Mouse (Mus musculus) megakaryocyte, embryonic 14.5 days (primary cell): ENCODE data around the gene Tacc2. TPM values are rescaled to one million over a fixed set of nuclear protein-coding genes. Genes with fewer than 3 reads are reported as not detected.
A peak's percentile ranks its signal among the peaks of the same experiment; 100 is the strongest.
"Not testable (repeated sequence)": the region's sequence is repeated elsewhere in the genome, so short reads cannot be mapped to it uniquely, and the experiment has no call there.

Source experiments
- H3K27me3 ChIP-seq: replicated peaks from 2 replicates; pipeline ENCODE3; 2012; ENCODE audit warnings: inconsistent platforms
- H3K36me3 ChIP-seq: replicated peaks from 2 replicates; pipeline ENCODE3; 2012; ENCODE audit warnings: low read length, inconsistent platforms, mixed read lengths
- H3K4me1 ChIP-seq: 2 replicates; pipeline ENCODE4 v1.6.1; 2012; ENCODE audit warnings: inconsistent platforms
- H3K4me3 ChIP-seq: replicated peaks from 2 replicates; pipeline ENCODE3; 2012; ENCODE audit warnings: moderate library complexity, mild to moderate bottlenecking, inconsistent platforms
- H3K9me3 ChIP-seq: 2 replicates; pipeline ENCODE4 v1.6.1; 2012; ENCODE audit warnings: inconsistent platforms
- FLI1 ChIP-seq: IDR thresholded peaks from 2 replicates; pipeline ENCODE4 v1.6.1; 2012; ENCODE audit warnings: low read length, inconsistent platforms, mixed read lengths
- GATA1 ChIP-seq: IDR thresholded peaks from 3 replicates; pipeline ENCODE4 v1.6.1; 2012; ENCODE audit warnings: mixed read lengths, low read length, inconsistent platforms, borderline replicate concordance
- polyA plus RNA-seq: library from polyadenylated mRNA; stranded (reverse); fragments of >175 nt; gene quantifications from 2 replicates; pipeline ENCODE4 v1.2.3, GENCODE M21; 2012; ENCODE audit warnings: low replicate concordance; ENCODE audit not compliant: insufficient read depth

Gene Tacc2
- polyA plus RNA-seq, 1 experiment: 3.2 TPM

DNA sequence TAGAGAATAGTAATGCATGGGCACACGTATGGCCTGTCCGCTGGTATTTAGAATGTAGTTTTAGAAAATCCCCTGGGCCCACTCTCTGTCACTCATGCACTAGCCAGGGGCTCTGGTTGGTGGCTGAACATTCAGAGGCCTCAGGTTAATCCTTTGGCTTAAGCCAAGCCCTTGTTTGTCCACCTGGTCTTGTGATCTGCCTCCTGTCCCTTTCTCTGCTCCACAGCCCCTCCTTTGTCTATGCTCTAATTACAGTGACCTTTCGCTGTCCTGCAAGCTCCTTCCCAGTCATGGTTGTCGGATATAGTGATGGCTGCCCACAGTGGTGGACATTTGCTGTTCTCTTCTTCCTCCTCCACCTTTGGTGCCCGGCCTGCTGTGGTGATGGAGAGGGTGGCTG, 85.0 kb downstream of the Tacc2 start:
- peaks cover 16% of the 10 kb centered on the region for H3K4me1 ChIP-seq
- TF ChIP-seq FLI1 (no peak), GATA1 (no peak)
- H3K4me3 ChIP-seq: no peak overlapping the region
- H3K36me3 ChIP-seq: peaks cover 8% of the 10 kb centered on the region
- peaks cover 10% of the 10 kb centered on the region for H3K27me3 ChIP-seq
- peaks cover 31% of the 10 kb centered on the region for H3K9me3 ChIP-seq

- Histone ChIP-seq H3K27me3 (peaks cover 7% of the 10 kb centered on the region), H3K4me1 (peaks cover 13% of the 10 kb centered on the region), H3K9me3 (peaks cover 31% of the 10 kb centered on the region), H3K36me3 (peaks cover 8% of the 10 kb centered on the region), H3K4me3 (no peak overlapping the region)
- TF ChIP-seq FLI1 (no peak), GATA1 (no peak)
Measured at GRCm38 (mm10) chr7:130662869-130663268, 85.6 kb downstream of the Tacc2 start.

DNA sequence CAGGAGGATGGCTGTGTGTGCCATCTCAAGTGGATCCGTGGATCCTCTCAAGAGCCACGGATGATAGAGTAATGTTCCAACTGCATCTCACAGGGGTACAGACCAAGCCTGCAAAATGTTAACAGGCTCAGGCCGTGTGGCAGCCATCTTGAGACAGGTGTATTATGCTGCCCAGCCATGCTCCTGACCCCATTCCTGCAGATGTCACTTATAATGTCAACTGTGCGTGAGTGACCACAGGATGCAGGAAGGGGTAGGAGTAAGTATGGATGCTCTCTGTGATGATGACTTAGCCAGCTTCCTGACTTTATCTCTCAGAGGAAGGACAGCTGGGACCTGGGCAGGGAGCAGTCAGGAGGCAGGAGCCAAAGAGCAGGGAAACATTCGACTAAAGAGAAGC, 86.8 kb downstream of the Tacc2 start:
- TF ChIP-seq FLI1 (no peak), GATA1 (no peak)
- H3K4me1 ChIP-seq: peaks cover 5% of the 10 kb centered on the region

GRCm38 (mm10) chr7:130664629-130665028, 87.4 kb downstream of the Tacc2 start:
- Histone ChIP-seq H3K4me1 (peaks cover 4% of the 10 kb centered on the region), H3K36me3 (peaks cover 8% of the 10 kb centered on the region), H3K9me3 (peaks cover 31% of the 10 kb centered on the region), H3K4me3 (no peak overlapping the region), H3K27me3 (no peaks in the 10 kb centered on the region)
- no peak for TF ChIP-seq FLI1
- TF ChIP-seq GATA1: no peak

More for the DNA sequence above, 86.8 kb downstream of the Tacc2 start:
- Histone ChIP-seq H3K36me3 (peaks cover 8% of the 10 kb centered on the region), H3K27me3 (peaks cover under 1% of the 10 kb centered on the region), H3K9me3 (peaks cover 31% of the 10 kb centered on the region), H3K4me3 (peak overlapping the region; percentile 10)

DNA sequence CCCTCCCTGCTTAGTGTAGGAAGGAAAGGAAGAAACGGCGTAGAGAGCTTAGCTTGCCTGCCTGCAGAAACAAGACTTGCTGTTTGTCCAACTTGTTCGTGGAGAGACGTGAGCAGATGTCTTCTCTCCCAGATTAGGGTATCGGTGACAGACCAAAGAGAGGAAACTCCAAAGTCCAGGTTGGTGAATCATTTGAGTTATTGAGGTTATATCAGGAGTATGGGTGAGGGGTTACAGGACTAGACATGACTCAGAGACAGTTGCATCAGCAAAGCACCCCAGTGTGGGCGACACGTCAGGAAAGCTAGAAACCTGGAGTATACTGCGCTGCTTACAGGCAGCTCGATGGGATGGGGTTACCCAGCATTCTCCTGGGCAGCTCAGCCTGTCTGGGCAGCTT, 88.1 kb downstream of the Tacc2 start:
- Histone ChIP-seq H3K9me3 (peaks cover 31% of the 10 kb centered on the region), H3K27me3 (no peaks in the 10 kb centered on the region)
- no peak for TF ChIP-seq FLI1

GRCm38 (mm10) chr7:130668013-130668412, 90.8 kb downstream of the Tacc2 start:
- not testable (repeated sequence) for H3K27me3 ChIP-seq, H3K4me3 ChIP-seq, H3K36me3 ChIP-seq
- H3K9me3 ChIP-seq: peaks cover 28% of the 10 kb centered on the region
- peaks cover 21% of the 10 kb centered on the region for H3K4me1 ChIP-seq

More for the DNA sequence above, 88.1 kb downstream of the Tacc2 start:
- H3K36me3 ChIP-seq: peaks cover 8% of the 10 kb centered on the region
- no peak overlapping the region for H3K4me3 ChIP-seq
- H3K4me1 ChIP-seq: peaks cover 8% of the 10 kb centered on the region

- Histone ChIP-seq H3K4me1 (peaks cover 28% of the 10 kb centered on the region), H3K27me3 (no peaks in the 10 kb centered on the region), H3K36me3 (peaks cover 8% of the 10 kb centered on the region), H3K9me3 (peaks cover 20% of the 10 kb centered on the region), H3K4me3 (no peak overlapping the region)
- no peak for TF ChIP-seq FLI1
- TF ChIP-seq GATA1: no peak
Measured at GRCm38 (mm10) chr7:130668729-130669281, 91.6 kb downstream of the Tacc2 start.

GRCm38 (mm10) chr7:130669370-130669881, 92.2 kb downstream of the Tacc2 start:
- Histone ChIP-seq H3K27me3 (no peaks in the 10 kb centered on the region), H3K4me3 (no peak overlapping the region), H3K36me3 (peaks cover 4% of the 10 kb centered on the region), H3K9me3 (peaks cover 14% of the 10 kb centered on the region), H3K4me1 (peaks cover 24% of the 10 kb centered on the region)
- TF ChIP-seq FLI1 (no peak), GATA1 (no peak)

DNA sequence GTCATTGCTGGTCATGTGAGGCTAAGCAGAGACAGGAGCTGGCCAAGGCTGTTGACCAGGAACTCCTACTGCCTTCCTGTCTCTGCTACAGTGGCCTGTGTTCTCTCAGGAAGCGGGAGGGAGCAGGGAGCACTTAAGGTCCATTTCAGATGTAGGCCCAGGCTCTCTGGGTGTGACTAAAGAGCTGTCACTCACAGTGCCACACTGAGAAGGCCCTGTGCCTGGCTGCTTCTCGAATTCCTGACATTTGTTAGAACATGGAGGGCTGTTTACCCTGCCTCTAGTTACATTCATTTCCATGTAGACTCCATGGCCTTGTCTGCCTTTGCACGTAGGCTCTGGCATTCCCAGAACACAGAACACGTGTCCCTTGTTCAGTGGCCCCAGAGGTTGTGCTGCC, 93.1 kb downstream of the Tacc2 start:
- Histone ChIP-seq H3K4me1 (peaks cover 24% of the 10 kb centered on the region), H3K36me3 (peaks cover 3% of the 10 kb centered on the region), H3K9me3 (peaks cover 5% of the 10 kb centered on the region), H3K27me3 (no peaks in the 10 kb centered on the region), H3K4me3 (no peak overlapping the region)
- TF ChIP-seq FLI1: no peak
- no peak for TF ChIP-seq GATA1

DNA sequence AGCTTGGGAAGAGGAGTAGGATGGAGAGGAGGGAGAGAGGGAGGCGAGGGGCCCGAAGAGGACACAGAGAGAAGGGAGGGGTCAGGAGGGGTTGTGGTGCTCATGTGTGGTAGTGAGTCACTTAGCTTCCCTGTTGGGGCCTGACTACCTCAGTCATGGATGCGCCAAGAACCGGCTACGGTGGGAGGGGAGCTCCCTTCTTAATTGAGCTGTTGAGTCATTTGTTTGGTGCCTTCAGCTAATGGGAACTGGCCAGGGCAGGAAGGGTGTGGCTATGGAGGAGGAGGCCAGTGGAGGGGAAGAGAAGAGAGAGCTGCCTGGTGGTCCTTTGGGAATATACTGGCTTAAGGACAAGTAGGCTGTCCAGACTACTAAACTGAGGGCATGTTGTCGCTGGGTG, 94.1 kb downstream of the Tacc2 start:
- H3K27me3 ChIP-seq: no peaks in the 10 kb centered on the region
- TF ChIP-seq GATA1 (no peak), FLI1 (no peak)
- H3K4me3 ChIP-seq: no peak overlapping the region
- H3K36me3 ChIP-seq: no peaks in the 10 kb centered on the region
- H3K4me1 ChIP-seq: peaks cover 24% of the 10 kb centered on the region
- 0 out of 2 replicates have a peak, but pooled peaks cover 3% of the 10 kb centered on the region for H3K9me3 ChIP-seq
